Mouse (Mus musculus) induced T-regulatory cell, adult 2 months (primary cell): ENCODE data around the gene Lingo1.

Experiments
- DNase-seq: peaks from one replicate; pipeline ENCODE4 v3.0.0-alpha.2; 2012; ENCODE audit warnings: low read depth

The Lingo1 gene

DNA sequence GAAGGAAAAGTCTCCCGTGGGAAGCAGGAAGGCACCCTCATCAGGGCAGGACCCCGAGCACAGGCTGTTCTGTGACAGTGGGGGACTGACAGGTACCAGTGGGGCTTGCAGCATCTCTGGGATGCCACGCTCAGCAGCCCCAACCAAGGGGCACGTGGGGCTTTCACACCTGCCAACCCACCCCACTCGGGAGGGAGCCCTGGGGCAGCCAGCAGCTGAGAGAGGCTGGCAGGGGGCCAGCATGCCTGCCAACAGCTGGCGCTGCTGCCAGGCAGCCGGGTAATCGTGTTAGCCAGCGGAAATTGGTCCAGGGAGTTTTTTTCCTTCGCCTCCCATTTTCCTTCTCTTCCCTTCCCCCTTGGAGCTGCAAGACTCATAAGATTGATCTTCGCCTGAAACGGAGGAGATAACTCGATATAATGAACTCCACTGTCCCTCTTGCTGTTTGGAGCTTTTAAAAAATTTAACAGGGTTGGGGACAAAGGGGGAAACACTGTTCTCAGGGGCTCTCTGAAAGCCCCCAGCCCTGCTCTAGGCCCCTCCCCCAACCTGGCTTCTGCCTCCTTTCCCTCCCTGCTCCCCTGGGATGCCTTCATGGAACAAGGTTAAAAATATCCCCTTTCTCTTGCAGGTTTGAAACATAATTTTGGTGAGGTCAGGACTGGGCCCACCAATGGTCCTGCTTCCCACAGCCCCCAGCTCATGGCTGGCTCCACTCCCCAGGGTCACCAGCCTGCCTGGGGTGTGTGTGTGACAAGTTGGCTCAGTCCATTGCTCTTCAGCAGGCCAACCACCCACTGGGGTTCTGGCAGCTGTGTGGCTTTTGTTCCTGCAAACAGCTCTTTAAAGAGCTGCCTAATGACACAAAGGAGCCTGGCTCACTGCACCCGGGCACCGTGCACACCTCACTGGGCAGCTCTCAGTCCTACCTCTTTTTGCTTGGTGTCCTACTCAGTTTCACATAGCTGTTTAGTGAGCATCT lies 68.3 kb downstream of the Lingo1 start:
- DNase-seq: no peak

DNA sequence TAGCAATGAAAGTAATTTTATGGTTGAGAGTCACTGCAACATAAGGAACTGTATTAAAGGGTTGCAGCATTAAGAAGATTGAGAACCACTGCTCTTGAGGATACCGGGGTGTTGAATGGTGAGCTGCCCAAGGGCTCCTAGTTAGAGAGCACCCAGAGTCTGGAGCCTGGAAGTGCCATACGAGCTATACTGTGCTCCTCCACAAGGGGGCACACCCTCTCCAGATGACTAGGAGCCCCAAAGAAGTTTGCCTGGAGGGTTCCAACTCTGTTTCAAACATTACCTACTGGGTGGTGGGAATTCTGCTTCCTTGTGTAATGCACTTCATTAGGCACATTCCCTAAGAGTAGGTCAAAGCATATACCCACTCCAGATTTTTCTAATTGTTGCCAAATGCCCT lies 70.5 kb downstream of the Lingo1 start:
- DNase-seq: peak; percentile 46

DNA sequence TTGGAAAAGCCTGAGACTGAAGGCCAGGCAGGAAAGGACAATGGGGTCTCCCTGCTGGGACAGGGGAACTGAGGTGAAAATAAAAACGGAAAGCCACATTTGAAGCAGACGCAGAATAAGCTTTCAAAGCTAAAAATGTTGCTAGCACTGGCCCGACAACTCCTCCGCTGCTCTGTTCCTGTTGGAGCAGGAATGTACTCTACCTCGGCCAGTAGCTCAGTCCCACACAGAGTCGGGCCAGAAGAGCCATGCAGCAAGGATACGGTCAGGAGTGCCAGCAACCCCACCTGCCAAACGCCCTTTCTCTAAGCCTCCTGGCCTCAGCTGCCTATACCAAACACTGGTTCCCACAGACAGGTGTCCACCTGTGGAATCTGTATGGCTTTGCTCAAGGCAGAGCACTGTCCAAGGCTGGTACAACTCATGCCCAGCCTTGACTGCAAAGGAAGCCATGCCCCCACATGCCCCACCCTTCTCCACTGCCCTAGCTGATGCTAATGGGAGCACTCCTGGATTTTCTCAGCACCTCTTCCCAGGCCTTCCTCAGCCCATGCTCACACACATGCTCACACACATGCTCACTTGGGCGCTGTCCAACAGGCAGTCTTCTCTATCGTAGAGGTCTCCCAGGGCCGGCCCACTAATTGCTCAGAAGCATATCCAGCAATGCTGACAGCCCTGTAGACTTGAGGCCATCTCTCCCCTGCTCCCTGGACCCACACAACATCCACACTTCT lies 74.0 kb downstream of the Lingo1 start:
- no peak for DNase-seq

DNA sequence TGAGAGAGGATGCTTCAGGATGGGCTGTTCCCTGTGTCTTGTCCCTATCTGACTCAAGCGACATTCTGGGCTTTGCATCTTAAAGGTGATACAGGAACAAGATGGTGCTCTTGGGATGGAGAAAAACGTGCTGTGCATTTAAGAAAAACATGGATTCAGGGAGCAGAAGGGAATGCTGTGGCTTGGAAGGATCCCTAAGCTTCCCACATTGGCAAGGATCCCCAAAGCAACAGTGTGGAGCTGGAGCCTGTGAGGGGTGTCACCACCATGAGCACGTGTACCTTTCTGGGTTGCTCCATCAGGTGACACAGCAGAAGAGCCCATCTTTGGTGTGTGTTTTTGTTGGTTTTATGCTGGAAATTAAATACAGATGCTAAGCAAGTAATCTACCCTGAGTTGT lies 77.3 kb downstream of the Lingo1 start:
- no peak for DNase-seq

- no peak for DNase-seq
Observed at GRCm38 (mm10) chr9:56716565-56716964, 79.7 kb downstream of the Lingo1 start.

GRCm38 (mm10) chr9:56716066-56716465 lies 80.2 kb downstream of the Lingo1 start:
- DNase-seq: no peak

DNA sequence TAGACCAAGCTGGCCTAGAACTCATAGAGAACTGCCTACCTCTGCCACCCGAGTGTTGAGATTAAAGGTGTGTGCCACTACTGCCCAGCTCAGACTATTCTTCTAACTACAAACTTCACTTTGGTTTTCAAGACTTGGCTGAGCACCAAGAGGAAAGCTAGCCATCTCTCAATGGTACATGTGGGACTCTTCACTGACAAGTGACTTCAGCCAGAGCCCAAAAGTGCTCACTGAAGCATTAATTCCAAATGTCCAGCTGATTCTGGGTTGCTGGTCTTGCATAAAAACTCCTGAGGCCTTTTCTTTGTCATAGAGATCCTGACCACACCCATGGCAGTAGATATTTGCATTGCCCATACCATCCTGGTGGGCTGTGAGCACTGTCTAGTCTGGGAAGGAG lies 81.9 kb downstream of the Lingo1 start:
- no peak for DNase-seq

- no peak for DNase-seq
Observed at GRCm38 (mm10) chr9:56712667-56713369, 83.5 kb downstream of the Lingo1 start.

DNA sequence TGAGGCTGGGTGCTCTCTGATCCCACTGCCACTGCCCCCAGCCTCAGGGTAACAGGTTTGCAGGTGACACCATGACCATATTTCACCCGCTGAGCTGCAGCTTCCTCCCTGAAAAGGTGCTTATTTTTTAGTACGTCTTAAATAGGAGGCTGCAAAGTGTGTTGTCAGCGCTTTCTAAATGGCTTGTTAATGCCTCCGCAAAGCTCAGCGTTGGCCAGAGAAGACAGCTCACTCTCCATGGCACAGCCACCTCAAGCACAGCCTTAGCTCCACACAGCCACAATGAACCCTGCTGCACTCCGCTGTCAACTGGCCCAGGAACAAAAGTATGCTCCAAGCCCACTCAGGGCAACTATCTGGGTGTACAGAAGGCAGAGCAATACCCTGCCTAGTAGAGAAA lies 85.3 kb downstream of the Lingo1 start:
- no peak for DNase-seq

DNA sequence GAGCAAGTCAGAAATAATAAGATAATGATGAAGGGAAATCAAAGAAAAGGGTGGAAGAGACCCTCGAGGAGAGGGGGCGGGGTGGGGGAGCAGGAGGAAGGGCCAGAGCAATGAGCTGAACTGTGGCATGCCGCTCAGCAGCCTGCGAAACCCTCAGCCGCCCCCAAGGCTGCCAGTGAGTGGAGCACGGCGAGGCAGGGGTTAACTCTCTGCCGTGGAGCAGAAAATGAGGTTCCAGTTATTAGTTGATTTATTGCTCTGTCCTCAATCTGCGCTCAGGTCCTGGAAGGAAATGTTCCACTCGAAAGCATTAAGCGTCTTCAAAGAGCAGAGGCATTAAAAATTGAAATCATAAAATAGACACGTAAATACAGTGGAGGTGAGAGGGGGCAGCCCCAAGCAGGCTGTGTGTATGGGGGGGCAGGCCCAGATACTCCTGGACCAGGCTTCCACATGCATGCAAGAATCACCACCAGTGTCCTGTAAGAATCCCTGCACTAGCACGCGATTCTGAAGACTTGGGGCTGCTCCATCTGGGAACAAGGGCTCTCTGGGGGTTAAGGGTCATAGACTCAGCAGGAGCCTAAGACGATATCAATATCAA lies 89.7 kb downstream of the Lingo1 start:
- DNase-seq: no peak

- no peak for DNase-seq
Observed at GRCm38 (mm10) chr9:56701394-56701793, 94.9 kb downstream of the Lingo1 start.

DNA sequence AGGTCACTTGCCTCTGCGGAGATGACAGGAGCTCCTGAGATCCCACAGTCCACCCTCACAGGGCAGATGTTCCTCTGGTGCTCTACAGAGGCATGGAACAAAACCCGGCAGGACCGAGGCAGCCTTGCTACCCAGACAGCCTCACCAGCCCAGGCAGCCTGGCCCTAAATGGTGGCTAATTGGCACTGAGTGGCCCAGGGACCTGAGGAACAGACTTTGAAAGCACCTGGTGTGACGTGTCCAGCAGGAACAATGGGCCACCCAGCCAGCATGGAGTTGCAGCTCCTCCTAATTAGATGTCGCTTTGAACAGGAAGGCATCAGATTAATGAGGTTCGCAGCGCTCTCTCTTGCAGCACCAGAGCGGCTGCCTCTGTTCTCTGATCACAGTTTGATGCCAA lies 95.4 kb downstream of the Lingo1 start:
- DNase-seq: no peak

DNA sequence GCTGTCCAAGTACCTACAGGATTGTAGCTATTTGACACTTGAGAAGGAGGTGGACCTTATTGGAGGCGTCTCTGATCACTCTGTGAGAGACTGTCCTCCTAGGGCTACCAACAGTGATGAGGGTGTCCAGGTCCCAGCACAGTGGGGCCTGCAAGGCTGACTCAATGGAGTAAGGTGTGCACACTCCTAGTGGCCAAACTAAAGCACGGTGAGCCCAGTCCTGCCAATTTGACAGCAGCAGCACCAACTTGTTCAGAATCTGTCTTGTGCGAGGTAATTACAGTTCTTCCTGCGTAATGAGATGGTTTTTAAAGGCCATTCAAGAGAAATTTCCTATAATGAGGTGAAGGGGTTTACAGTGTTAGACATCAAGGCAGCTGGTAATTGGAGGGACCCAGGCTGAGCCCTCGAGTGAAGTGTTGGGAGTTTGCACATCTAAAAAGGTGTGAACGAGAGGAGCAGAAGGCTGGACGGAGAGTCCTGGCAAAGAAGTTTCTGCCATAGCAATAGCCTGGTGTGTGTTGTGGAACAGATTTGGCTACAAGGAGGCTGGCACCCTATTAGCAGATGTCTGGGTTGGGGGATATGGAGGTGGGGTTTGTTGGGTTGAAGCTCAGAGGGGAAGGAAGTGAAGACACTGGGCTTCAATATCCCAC lies 97.4 kb downstream of the Lingo1 start:
- no peak for DNase-seq

DNA sequence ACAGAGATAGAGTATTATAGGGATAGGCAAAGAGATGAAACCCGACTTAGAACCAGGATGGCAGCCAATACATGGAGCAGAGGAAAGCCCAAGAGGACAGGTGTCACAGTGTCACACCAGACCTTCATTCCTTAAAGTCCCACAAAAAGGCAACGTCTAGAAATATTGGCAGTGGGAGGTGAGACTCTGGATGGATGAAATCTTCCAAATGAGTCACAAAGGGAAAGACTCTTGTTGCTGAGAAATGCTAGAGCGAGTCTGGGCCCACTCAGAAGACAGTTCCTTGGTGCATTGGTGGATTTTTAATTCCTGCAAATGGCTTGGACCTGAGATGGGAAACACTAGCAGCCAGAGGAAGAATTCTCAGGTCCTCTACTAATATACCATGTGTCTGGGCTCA lies 102.2 kb downstream of the Lingo1 start:
- no peak for DNase-seq

GRCm38 (mm10) chr9:56691226-56691625 lies 105.0 kb downstream of the Lingo1 start:
- no peak for DNase-seq

DNA sequence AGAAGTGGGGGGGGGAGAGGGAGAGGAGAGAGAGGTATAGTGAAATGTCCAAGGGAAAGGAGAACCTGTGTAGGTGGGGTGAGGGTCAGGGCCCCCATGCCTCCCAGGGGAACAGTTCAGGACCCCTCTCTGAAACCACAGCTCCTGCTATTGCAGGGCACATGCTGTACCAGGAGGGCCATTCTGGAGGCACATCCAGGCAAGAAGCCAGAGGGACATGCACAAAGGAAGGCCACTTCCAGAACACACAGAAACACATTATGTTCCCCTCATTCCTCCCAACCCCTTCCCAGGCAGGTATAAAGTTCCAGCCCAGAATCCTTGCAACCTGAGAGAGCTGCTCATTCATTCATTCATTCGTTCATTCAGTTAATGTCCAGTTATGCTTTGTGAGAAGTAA lies 105.6 kb downstream of the Lingo1 start:
- DNase-seq: no peak

DNA sequence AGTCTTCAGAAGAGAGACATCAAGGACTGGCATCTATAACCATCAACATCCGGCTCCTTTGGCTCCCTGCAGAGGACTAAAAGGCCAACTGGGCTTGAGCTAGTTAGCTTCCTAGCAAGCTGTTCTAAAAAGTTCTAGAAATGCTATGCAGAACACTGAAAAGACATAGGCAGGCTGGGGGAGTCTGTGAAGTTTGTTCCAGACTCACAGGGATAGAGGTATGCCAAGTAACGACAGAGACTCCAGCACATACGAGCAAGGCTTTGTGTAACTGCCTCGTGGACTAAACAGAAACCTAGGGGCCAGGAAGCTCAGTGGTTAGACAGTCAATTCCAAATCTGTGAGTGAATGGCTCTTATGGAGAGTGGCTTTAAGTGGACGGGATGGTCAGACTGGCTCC lies 108.8 kb downstream of the Lingo1 start:
- DNase-seq: no peak

DNA sequence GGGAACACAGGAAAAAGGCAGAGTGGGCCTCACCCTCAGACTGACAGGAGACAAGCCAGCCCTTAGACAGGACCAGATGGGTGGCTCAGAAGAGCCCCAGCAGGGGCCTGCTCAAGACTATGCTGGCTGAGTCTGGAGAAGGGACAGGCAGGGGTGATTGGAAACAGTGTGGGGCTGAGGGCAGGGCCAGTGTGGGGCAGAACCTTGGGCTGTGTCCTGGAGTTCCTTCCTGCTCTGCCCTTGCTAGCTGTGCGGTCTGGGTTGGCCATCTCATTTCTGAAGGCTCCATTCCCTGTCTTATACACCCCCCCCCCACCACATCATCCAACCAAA lies 109.2 kb downstream of the Lingo1 start:
- no peak for DNase-seq

- no peak for DNase-seq
Observed at GRCm38 (mm10) chr9:56686339-56687144, 109.7 kb downstream of the Lingo1 start.

DNA sequence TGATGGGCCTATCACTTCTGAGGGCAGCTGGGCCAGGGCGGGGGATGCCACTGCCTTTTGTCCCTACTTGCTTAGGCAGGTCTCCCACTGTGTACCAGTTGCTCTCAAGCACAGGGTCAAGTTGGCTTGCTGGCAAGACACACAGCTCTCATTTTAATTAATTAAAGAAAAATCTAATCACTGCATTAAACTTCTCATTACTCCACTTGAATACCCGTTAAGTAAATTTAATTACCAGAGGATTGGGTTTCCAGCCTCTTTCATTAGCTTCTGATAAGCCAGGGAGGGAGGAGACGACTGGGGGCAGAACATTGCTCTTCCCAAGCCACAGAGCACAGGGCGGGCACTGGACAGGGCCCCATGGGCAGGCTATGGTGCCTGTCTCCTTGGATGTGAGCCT lies 113.4 kb downstream of the Lingo1 start:
- DNase-seq: no peak

- DNase-seq: no peak
Observed at GRCm38 (mm10) chr9:56681950-56682349, 114.3 kb downstream of the Lingo1 start.
